Mouse (Mus musculus) neural tube, embryonic 14.5 days (tissue): ENCODE measurements around the gene Pcyt1b. TPM values are rescaled to one million over a fixed set of nuclear protein-coding genes. Genes with fewer than 3 reads are reported as not detected.

Source experiments
- ATAC-seq: fragments of 200-750 bp; cut with Nextera tagmentation; 2 replicates; pipeline ENCODE4 v1.8.0; 2017; ENCODE audit warnings: low read depth, mild to moderate bottlenecking, moderate TSS enrichment, moderate library complexity
- H3K27ac ChIP-seq: fragments of 300-500 bp; sonication (generic); 2 replicates; pipeline ENCODE4 v1.5.1; 2014; ENCODE audit warnings: low read depth, mild to moderate bottlenecking, control low read depth, low read length, moderate library complexity, mixed read lengths
- H3K27me3 ChIP-seq: fragments of 300-500 bp; sonication (generic); 2 replicates; pipeline ENCODE4 v1.6.1; 2014; ENCODE audit warnings: low read length; ENCODE audit not compliant: control insufficient read depth, insufficient read depth
- H3K36me3 ChIP-seq: fragments of 300-500 bp; sonication (generic); 2 replicates; pipeline ENCODE4 v1.6.1; 2014; ENCODE audit warnings: low read length, mixed read lengths; ENCODE audit not compliant: control insufficient read depth, insufficient read depth
- H3K4me1 ChIP-seq: fragments of 300-500 bp; sonication (generic); 2 replicates; pipeline ENCODE4 v1.6.1; 2014; ENCODE audit warnings: low read length; ENCODE audit not compliant: control insufficient read depth, insufficient read depth
- H3K4me2 ChIP-seq: fragments of 300-500 bp; sonication (generic); 2 replicates; pipeline ENCODE4 v1.6.1; 2014; ENCODE audit warnings: mild to moderate bottlenecking, low read depth, low read length, control low read depth
- H3K4me3 ChIP-seq: fragments of 300-500 bp; sonication (generic); 2 replicates; pipeline ENCODE4 v1.5.1; 2014; ENCODE audit warnings: low read depth, low read length, control low read depth, mixed read lengths
- H3K9ac ChIP-seq: fragments of 300-500 bp; sonication (generic); replicated peaks from 2 replicates; pipeline ENCODE4 v1.6.1; 2014; ENCODE audit warnings: low read depth, mild to moderate bottlenecking, control low read depth, low read length, mixed read lengths
- H3K9me3 ChIP-seq: fragments of 300-500 bp; sonication (generic); 2 replicates; pipeline ENCODE4 v1.6.1; 2016; ENCODE audit warnings: low read length; ENCODE audit not compliant: control insufficient read depth
- WGBS: fragments of 180-500 bp; shearing (Covaris S2); extraction: QIAGEN DNeasy Blood & Tissue Kit; methylation state at CpG from one replicate; pipeline ENCODE4 v1.1.7; 2014; 5-methylcytosine and 5-hydroxymethylcytosine counted together
- polyA plus RNA-seq: library from polyadenylated mRNA; unstranded; fragments of >200 nt; fragmentation: Nextera tagmentation; extraction: Ambion mirVana; gene quantifications from 2 replicates; pipeline ENCODE4 v1.2.1, GENCODE M21; 2014

Gene Pcyt1b
- polyA plus RNA-seq, 1 experiment from 2014 or later, result 22.0 TPM

DNA sequence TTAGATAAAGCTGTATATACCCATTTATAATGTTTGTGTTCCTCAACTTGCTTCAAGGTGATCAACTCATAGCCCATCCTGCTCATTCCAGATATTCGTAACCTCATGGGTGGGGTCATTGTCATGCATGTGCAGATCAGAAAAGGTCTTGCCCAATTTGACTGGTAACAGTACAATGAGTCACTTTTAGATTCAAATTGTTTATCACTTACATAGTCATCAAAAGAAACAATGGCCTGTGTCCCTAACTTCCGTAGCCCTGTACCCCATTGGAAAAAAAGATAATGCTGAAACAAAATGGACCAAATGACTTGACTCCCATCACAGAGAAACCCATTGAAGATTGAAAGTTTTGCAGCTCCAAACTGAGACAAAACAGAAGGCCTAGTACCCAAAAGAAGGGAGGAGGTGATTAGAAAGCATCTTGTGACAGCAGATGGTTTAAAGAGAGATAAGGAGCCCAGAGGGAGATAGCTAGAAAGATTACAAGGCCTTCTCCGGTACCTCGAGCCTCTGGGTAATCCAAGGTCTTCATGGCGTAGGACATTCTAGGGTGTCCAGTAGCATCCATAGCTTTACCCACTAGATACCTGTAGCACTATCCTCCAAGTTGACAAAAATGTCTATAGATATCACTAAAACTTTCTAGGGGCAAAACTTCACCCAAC, 9.4 kb downstream of the Pcyt1b start:
- no peak overlapping the region for H3K9ac ChIP-seq
- H3K4me1 ChIP-seq, result no peaks in the 10 kb centered on the region
- H3K4me3 ChIP-seq, result no peak overlapping the region
- 79% methylated on average over 5 of the region's 5 CpGs for WGBS
- H3K9me3 ChIP-seq, result no peaks in the 10 kb centered on the region
- no peak overlapping the region for H3K4me2 ChIP-seq
- ATAC-seq, result no peak
- no peaks in the 10 kb centered on the region for H3K36me3 ChIP-seq
- H3K27ac ChIP-seq, result no peak overlapping the region
- no peaks in the 10 kb centered on the region for H3K27me3 ChIP-seq

- Histone ChIP-seq H3K4me2 (no peak overlapping the region), H3K9ac (no peak overlapping the region), H3K36me3 (no peaks in the 10 kb centered on the region), H3K27me3 (no peaks in the 10 kb centered on the region), H3K4me3 (no peak overlapping the region), H3K27ac (no peak overlapping the region), H3K4me1 (no peaks in the 10 kb centered on the region), H3K9me3 (no peaks in the 10 kb centered on the region)
- no peak for ATAC-seq
- 80% methylated on average over 4 of the region's 4 CpGs for WGBS
Observed at GRCm38 (mm10) chrX:93664787-93665186, 10.1 kb downstream of the Pcyt1b start.

GRCm38 (mm10) chrX:93674432-93674831, 19.8 kb downstream of the Pcyt1b start:
- H3K27me3 ChIP-seq, result no peaks in the 10 kb centered on the region
- H3K4me1 ChIP-seq, result no peaks in the 10 kb centered on the region
- peak overlapping the region; percentile 87 for H3K27ac ChIP-seq
- H3K9ac ChIP-seq, result no peak overlapping the region
- no peaks in the 10 kb centered on the region for H3K9me3 ChIP-seq
- H3K4me2 ChIP-seq, result peak overlapping the region; percentile 48
- H3K4me3 ChIP-seq, result peak overlapping the region; percentile 38
- 38% methylated on average over 3 of the region's 3 CpGs for WGBS
- peak; percentile 12; the same call in 1 of the 2 replicates for ATAC-seq
- H3K36me3 ChIP-seq, result no peaks in the 10 kb centered on the region

- Histone ChIP-seq H3K9ac (peak overlapping the region; percentile 57), H3K4me1 (no peaks in the 10 kb centered on the region), H3K27me3 (no peaks in the 10 kb centered on the region), H3K27ac (peak overlapping the region; percentile 87), H3K4me2 (peak overlapping the region; percentile 48), H3K36me3 (no peaks in the 10 kb centered on the region), H3K9me3 (no peaks in the 10 kb centered on the region), H3K4me3 (peak overlapping the region; percentile 38)
- ATAC-seq, result peak; percentile 100
- WGBS, result 15% methylated on average over 19 of the region's 19 CpGs
Observed at GRCm38 (mm10) chrX:93674836-93675795, 20.5 kb downstream of the Pcyt1b start.

- 61% methylated on average over 2 of the region's 2 CpGs for WGBS
- Histone ChIP-seq H3K27ac (no peak overlapping the region), H3K9ac (peak overlapping the region; percentile 57; the same call in 1 of the 2 replicates), H3K4me2 (peak overlapping the region; percentile 48), H3K9me3 (no peaks in the 10 kb centered on the region), H3K4me3 (peak overlapping the region; percentile 38), H3K4me1 (no peaks in the 10 kb centered on the region), H3K36me3 (no peaks in the 10 kb centered on the region), H3K27me3 (no peaks in the 10 kb centered on the region)
- ATAC-seq, result no peak
Observed at GRCm38 (mm10) chrX:93676228-93676627, 21.6 kb downstream of the Pcyt1b start.

- H3K4me1 ChIP-seq, result no peaks in the 10 kb centered on the region
- H3K27me3 ChIP-seq, result no peaks in the 10 kb centered on the region
- H3K4me2 ChIP-seq, result no peak overlapping the region
- ATAC-seq, result no peak
- H3K4me3 ChIP-seq, result no peak overlapping the region
- no peak overlapping the region for H3K9ac ChIP-seq
- 78% methylated on average over 6 of the region's 6 CpGs for WGBS
- H3K9me3 ChIP-seq, result no peaks in the 10 kb centered on the region
- no peak overlapping the region for H3K27ac ChIP-seq
- H3K36me3 ChIP-seq, result no peaks in the 10 kb centered on the region
Observed at GRCm38 (mm10) chrX:93689287-93689686, 34.6 kb downstream of the Pcyt1b start.

DNA sequence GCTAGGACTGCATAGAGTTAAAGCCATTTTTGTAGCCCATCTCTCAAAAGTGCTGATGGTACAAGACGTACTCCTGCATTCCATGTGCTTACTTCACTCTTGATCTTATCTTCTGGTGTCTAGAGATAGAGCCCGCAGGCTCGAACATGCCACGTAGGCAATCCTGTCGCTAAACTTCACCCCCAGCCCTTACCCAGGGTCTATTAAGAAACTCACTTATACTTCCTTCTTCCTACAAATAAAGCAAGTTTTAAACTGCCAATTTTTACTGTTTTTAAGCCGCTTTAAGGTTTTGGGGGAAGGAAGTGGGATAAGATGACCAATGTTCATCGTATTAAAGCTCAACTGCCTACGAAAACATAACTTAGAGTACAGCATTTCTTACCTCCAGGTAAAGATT, 36.0 kb downstream of the Pcyt1b start:
- Histone ChIP-seq H3K36me3 (no peaks in the 10 kb centered on the region), H3K27me3 (no peaks in the 10 kb centered on the region), H3K9ac (no peak overlapping the region), H3K4me1 (no peaks in the 10 kb centered on the region), H3K9me3 (no peaks in the 10 kb centered on the region), H3K4me3 (no peak overlapping the region), H3K27ac (no peak overlapping the region), H3K4me2 (no peak overlapping the region)
- WGBS, result 90% methylated on average over 8 of the region's 8 CpGs
- ATAC-seq, result no peak

DNA sequence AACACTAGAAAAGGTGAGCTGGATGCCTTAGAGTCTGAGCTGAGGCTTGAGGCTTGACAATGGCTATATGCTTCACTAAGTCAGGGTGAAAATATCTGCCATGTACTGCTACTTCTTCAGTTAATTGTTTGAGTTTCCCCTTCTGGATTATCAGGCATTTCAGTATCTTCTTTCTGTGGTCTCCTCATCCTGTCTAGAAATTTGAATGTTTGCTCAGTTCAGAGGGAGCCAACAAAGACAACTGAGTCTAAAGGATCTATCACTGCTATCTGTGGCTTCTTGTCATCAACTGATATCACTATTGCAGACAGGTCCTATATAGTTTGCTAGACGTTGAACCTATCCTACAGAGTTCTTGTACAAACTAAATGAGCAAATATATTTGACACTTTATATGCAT, 42.9 kb downstream of the Pcyt1b start:
- no peaks in the 10 kb centered on the region for H3K4me1 ChIP-seq
- no peak for ATAC-seq
- 88% methylated on average over 1 of the region's 1 CpGs for WGBS
- no peak overlapping the region for H3K4me2 ChIP-seq
- H3K27me3 ChIP-seq, result no peaks in the 10 kb centered on the region
- no peak overlapping the region for H3K27ac ChIP-seq
- H3K9ac ChIP-seq, result no peak overlapping the region
- H3K4me3 ChIP-seq, result no peak overlapping the region
- no peaks in the 10 kb centered on the region for H3K9me3 ChIP-seq
- no peaks in the 10 kb centered on the region for H3K36me3 ChIP-seq
